31 mouse cellular contexts compared by ENCODE assay signal in the genomic region with DNA sequence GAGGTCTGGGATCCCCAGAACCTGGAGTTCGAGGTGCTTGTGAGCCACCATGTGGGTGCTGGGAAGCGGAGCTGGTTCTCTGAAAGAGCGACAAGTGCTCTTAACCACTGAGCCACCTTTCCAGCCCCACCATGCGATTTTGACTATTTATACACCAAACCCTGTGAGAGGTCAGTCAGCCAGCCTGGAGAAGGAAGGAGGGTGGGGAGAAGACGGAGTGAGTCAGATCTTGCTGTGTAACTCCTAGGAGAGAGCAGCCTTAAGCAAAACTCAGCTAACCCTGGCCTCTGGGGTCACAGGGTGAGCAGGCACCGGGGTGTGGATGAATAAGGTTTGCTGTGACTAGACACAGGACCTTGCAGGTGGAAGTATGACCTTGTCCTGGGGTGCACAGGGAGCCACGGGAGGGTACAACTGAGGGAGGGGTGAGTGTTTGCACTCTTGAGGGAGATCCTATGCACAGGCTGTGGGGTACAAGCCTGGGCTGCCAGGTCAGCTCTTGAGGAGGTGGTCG. TPM values are rescaled to one million over a fixed set of nuclear protein-coding genes. Genes with fewer than 3 reads are reported as not detected.
DNase-seq lines count a peak whose midpoint lies in the region; ATAC-seq and TF ChIP-seq lines count a peak whose summit lies in the region.
"Had no signal": no experiment of that assay in that cellular context is flagged by ENCODE, and none has a peak within 500 bp of the region (broad histone marks: within the 10 kb centered on the region; RNA-seq: fewer than 3 reads in every experiment).

No protein-coding gene starts in this region.

- H3ac ChIP-seq in C2C12 (ENCODE audit: control insufficient read depth, insufficient read length, low read depth) = peak overlapping the region; percentile 9

- no peak for ATAC-seq in embryonic facial prominence, embryonic 14.5 days (ENCODE audit: low read depth)
- no peak for ATAC-seq in erythroblast, adult 5-6 weeks (replicated peaks; ENCODE audit: low FRiP score, poor library complexity, severe bottlenecking)
- ATAC-seq: forebrain, embryonic 14.5 days; hindbrain, postnatal 0 days; intestine, embryonic 16.5 days had no signal

- H3K27ac ChIP-seq in heart, embryonic 10.5 days = 0 out of 2 replicates have a peak overlapping the region, but pooled peaks have one; percentile 48
- H3K27ac ChIP-seq in embryonic facial prominence, embryonic 14.5 days (replicated peaks; ENCODE audit: low read depth, low read length) = no peak overlapping the region
- H3K27ac ChIP-seq: heart, embryonic 13.5 days; hindbrain, postnatal 0 days; left cerebral cortex, adult 2 months; limb, embryonic 15.5 days; liver, embryonic 14.5 days; midbrain, embryonic 12.5 days; neural tube, embryonic 13.5 days; stomach, postnatal 0 days had no signal

- no peak overlapping the region for H3K4me3 ChIP-seq in heart, embryonic 10.5 days
- H3K4me3 ChIP-seq in C2C12 (ENCODE audit: insufficient read depth, poor library complexity, severe bottlenecking) = no peak overlapping the region
- no peak overlapping the region for H3K4me3 ChIP-seq in embryonic facial prominence, embryonic 14.5 days (ENCODE audit: low read depth, low read length)
- H3K4me3 ChIP-seq: embryonic facial prominence, embryonic 13.5 days; heart, embryonic 13.5 days; left cerebral cortex, adult 2 months; limb, embryonic 15.5 days; midbrain, embryonic 12.5 days; myocyte; neural tube, embryonic 13.5 days had no signal

- peaks cover 12% of the 10 kb centered on the region for H3K79me2 ChIP-seq in C2C12 (ENCODE audit: control insufficient read depth, insufficient read depth)

- 0 out of 2 replicates have a peak overlapping the region, but pooled peaks have one; percentile 14 for H3K9ac ChIP-seq in embryonic facial prominence, embryonic 14.5 days (ENCODE audit: low read depth, low read length)
- H3K9ac ChIP-seq: embryonic facial prominence, embryonic 13.5 days; heart, embryonic 13.5 days; limb, embryonic 15.5 days; liver, embryonic 14.5 days; midbrain, embryonic 12.5 days; neural tube, embryonic 13.5 days had no signal

- peaks cover 59% of the 10 kb centered on the region for H3K4me1 ChIP-seq in heart, embryonic 10.5 days
- peaks cover 12% of the 10 kb centered on the region; the same call in 1 of the 2 replicates for H3K4me1 ChIP-seq in embryonic facial prominence, embryonic 14.5 days (ENCODE audit: control insufficient read depth, insufficient read depth, low read length)

- WGBS in heart, embryonic 10.5 days = 62% methylated on average over 8 of the region's 8 CpGs
- WGBS in embryonic facial prominence, embryonic 14.5 days = 58% methylated on average over 8 of the region's 8 CpGs

- H3K9me3 ChIP-seq in heart, embryonic 10.5 days = no peaks in the 10 kb centered on the region
- H3K9me3 ChIP-seq in embryonic facial prominence, embryonic 14.5 days (ENCODE audit: control insufficient read depth, low read length) = no peaks in the 10 kb centered on the region
- H3K9me3 ChIP-seq: embryonic facial prominence, embryonic 13.5 days; heart, embryonic 13.5 days; limb, embryonic 15.5 days; midbrain, embryonic 12.5 days; neural tube, embryonic 13.5 days had no signal

- no peaks in the 10 kb centered on the region; the same call in 1 of the 2 replicates for H3K36me3 ChIP-seq in heart, embryonic 10.5 days
- H3K36me3 ChIP-seq in C2C12 (ENCODE audit: control insufficient read depth, insufficient read depth) = no peaks in the 10 kb centered on the region
- no peaks in the 10 kb centered on the region for H3K36me3 ChIP-seq in embryonic facial prominence, embryonic 14.5 days (ENCODE audit: control insufficient read depth, insufficient read depth, low read length)
- H3K36me3 ChIP-seq: embryonic facial prominence, embryonic 13.5 days; heart, embryonic 13.5 days; limb, embryonic 15.5 days; midbrain, embryonic 12.5 days; neural tube, embryonic 13.5 days had no signal

- no peak for TF ChIP-seq CTCF in C2C12 (IDR thresholded peaks at IDR 0.05; ENCODE audit: control insufficient read depth, insufficient read depth, insufficient read length)

- H3K4me2 ChIP-seq in embryonic facial prominence, embryonic 14.5 days (ENCODE audit: low read depth, low read length) = no peak overlapping the region
- H3K4me2 ChIP-seq: embryonic facial prominence, embryonic 13.5 days; heart, embryonic 13.5 days; limb, embryonic 15.5 days; midbrain, embryonic 12.5 days; neural tube, embryonic 13.5 days had no signal

- peaks cover 2% of the 10 kb centered on the region for H3K79me3 ChIP-seq in C2C12 (ENCODE audit: low read depth)

- intact Hi-C loops in heart, postnatal 36 days (cut with DNase I) = no loop called here

- no peak for DNase-seq in heart, embryonic 10.5 days (ENCODE audit: low spot score)
- DNase-seq in heart, postnatal 36 days = no peak
- peak; percentile 69 for DNase-seq in 3T3-L1 (ENCODE audit: low read depth, low spot score)
- DNase-seq in embryonic facial prominence, embryonic 14.5 days (ENCODE audit: low spot score) = no peak
- no peak for DNase-seq in left cerebral cortex, adult 11 months (ENCODE audit: low spot score)
- DNase-seq: adrenal gland, postnatal 25 days; cerebellum, adult 11-12 months; cerebellum, adult 9-11 months; embryo, embryonic 11 days; gastrocnemius, postnatal 25 days; heart, adult 18-20 months; heart, postnatal 10 days; kidney, postnatal 14 days; lung, adult 2 months; right cerebral cortex, postnatal 4 days; thymus, adult 2 months; thymus, postnatal 4 days had no signal

- peaks cover 4% of the 10 kb centered on the region; the same call in 1 of the 2 replicates for H3K27me3 ChIP-seq in heart, embryonic 10.5 days (ENCODE audit: insufficient read depth, poor library complexity, severe bottlenecking)
- H3K27me3 ChIP-seq in C2C12 (ENCODE audit: control insufficient read depth, insufficient read depth, insufficient read length) = no peaks in the 10 kb centered on the region
- H3K27me3 ChIP-seq in embryonic facial prominence, embryonic 14.5 days (replicated peaks; ENCODE audit: control insufficient read depth, insufficient read depth, low read length) = no peaks in the 10 kb centered on the region
- H3K27me3 ChIP-seq: embryonic facial prominence, embryonic 13.5 days; limb, embryonic 15.5 days; midbrain, embryonic 12.5 days; neural tube, embryonic 13.5 days had no signal

TF ChIP-seq in C2C12, 6 proteins besides CTCF, POLR2A, EP300 and RAD21:
- no peak for TF ChIP-seq FOSL1 (IDR thresholded peaks at IDR 0.05; ENCODE audit: insufficient read depth, low read length, poor library complexity, severe bottlenecking)
- no peak for TF ChIP-seq USF1 (IDR thresholded peaks at IDR 0.05; ENCODE audit: low read depth)
- TF ChIP-seq CEBPB (IDR thresholded peaks at IDR 0.05; ENCODE audit: low read depth) = no peak
- TF ChIP-seq MYOD1 (IDR thresholded peaks at IDR 0.05; ENCODE audit: control insufficient read depth, insufficient read length, low read depth) = no peak
- no peak for TF ChIP-seq MAX (IDR thresholded peaks at IDR 0.05)
- TF ChIP-seq MYOG (IDR thresholded peaks at IDR 0.05; ENCODE audit: control insufficient read depth, extremely low read depth, insufficient read length) = no peak

RNA-seq across cellular contexts. Expression of a gene that starts 12.4 kb away (rescaled TPM):
- polyA plus RNA-seq in heart, embryonic 10.5 days (2016; fragmentation: Nextera tagmentation; extraction: Ambion mirVana) = 21.8 and 42.2 TPM in 2 replicates
- 1 to 10 TPM; 1.5 to 2.0 TPM for total RNA-seq in heart, postnatal 36 days (2021)
- polyA plus RNA-seq in C2C12 (2012; fragmentation: generic; extraction: Trizol) = 48.1 TPM
- polyA plus RNA-seq in embryonic facial prominence, embryonic 14.5 days (2014; fragmentation: Nextera tagmentation; extraction: Ambion mirVana) = 64.1 and 69.7 TPM in 2 replicates
- not detected in 2 replicates for total RNA-seq in erythroblast, adult 5-6 weeks (2015; ENCODE audit: low replicate concordance)
- total RNA-seq in erythroblast, adult 5-6 weeks (2017; ENCODE audit: low replicate concordance) = 0.70 TPM in 1 of 2 replicates, not detected in the other

RNA-seq across cellular contexts. Expression of a gene that starts 57.7 kb away (rescaled TPM):
- polyA plus RNA-seq in heart, embryonic 10.5 days (2016; fragmentation: Nextera tagmentation; extraction: Ambion mirVana) = 16.5 and 17.4 TPM in 2 replicates
- total RNA-seq in heart, postnatal 36 days (2021) = 10 to 100 TPM; 13.6 to 14.6 TPM
- 10.4 TPM for polyA plus RNA-seq in C2C12 (2012; fragmentation: generic; extraction: Trizol)
- 13.0 and 14.2 TPM in 2 replicates for polyA plus RNA-seq in embryonic facial prominence, embryonic 14.5 days (2014; fragmentation: Nextera tagmentation; extraction: Ambion mirVana)
- total RNA-seq in erythroblast, adult 5-6 weeks (2015; ENCODE audit: low replicate concordance) = 6.1 and 9.4 TPM in 2 replicates
- total RNA-seq in erythroblast, adult 5-6 weeks (2017; ENCODE audit: low replicate concordance) = 6.3 and 7.6 TPM in 2 replicates

RNA-seq across cellular contexts. Expression of a gene that starts 58.0 kb away (rescaled TPM):
- polyA plus RNA-seq in heart, embryonic 10.5 days (2016; fragmentation: Nextera tagmentation; extraction: Ambion mirVana) = 71.2 and 90.0 TPM in 2 replicates
- total RNA-seq in heart, postnatal 36 days (2021) = 10 to 100 TPM; 68.2 to 70.1 TPM
- polyA plus RNA-seq in C2C12 (2012; fragmentation: generic; extraction: Trizol) = 35.4 TPM
- 65.3 and 75.0 TPM in 2 replicates for polyA plus RNA-seq in embryonic facial prominence, embryonic 14.5 days (2014; fragmentation: Nextera tagmentation; extraction: Ambion mirVana)
- total RNA-seq in erythroblast, adult 5-6 weeks (2015; ENCODE audit: low replicate concordance) = 39.6 and 41.6 TPM in 2 replicates
- total RNA-seq in erythroblast, adult 5-6 weeks (2017; ENCODE audit: low replicate concordance) = 32.3 and 41.5 TPM in 2 replicates
